Mouse (Mus musculus) limb, embryonic 10.5 days (tissue): ENCODE data around the gene Rex1bd. TPM values are rescaled to one million over a fixed set of nuclear protein-coding genes. Genes with fewer than 3 reads are reported as not detected.
"Not testable (repeated sequence)": the region's sequence is repeated elsewhere in the genome, so short reads cannot be mapped to it uniquely, and the experiment has no call there.

ENCODE experiments used
- DNase-seq: peaks from one replicate; pipeline ENCODE4 v3.0.0-alpha.2; 2017; ENCODE audit warnings: low spot score
- H3K27ac ChIP-seq: fragments of 300-500 bp; sonication (generic); 2 replicates; pipeline ENCODE4 v1.5.1; 2016; ENCODE audit warnings: mild to moderate bottlenecking
- H3K27me3 ChIP-seq: fragments of 300-500 bp; sonication (generic); 2 replicates; pipeline ENCODE4 v1.6.1; 2016; ENCODE audit warnings: low read depth, mild to moderate bottlenecking; ENCODE audit not compliant: poor library complexity, severe bottlenecking
- H3K36me3 ChIP-seq: fragments of 300-500 bp; sonication (generic); 2 replicates; pipeline ENCODE4 v1.6.1; 2016; ENCODE audit warnings: mild to moderate bottlenecking, moderate library complexity
- H3K4me1 ChIP-seq: fragments of 300-500 bp; sonication (generic); 2 replicates; pipeline ENCODE4 v1.6.1; 2016
- H3K4me3 ChIP-seq: fragments of 300-500 bp; sonication (generic); 2 replicates; pipeline ENCODE4 v1.5.1; 2016; ENCODE audit warnings: mild to moderate bottlenecking, moderate library complexity
- H3K9me3 ChIP-seq: fragments of 300-500 bp; sonication (generic); replicated peaks from 2 replicates; pipeline ENCODE4 v1.6.1; 2016; ENCODE audit warnings: mild to moderate bottlenecking
- WGBS: fragments of 180-500 bp; shearing (Covaris S2); methylation state at CpG from one replicate; pipeline ENCODE4 v1.1.7; 2016; 5-methylcytosine and 5-hydroxymethylcytosine counted together
- polyA plus RNA-seq: library from polyadenylated mRNA; unstranded; fragments of >200 nt; fragmentation: Nextera tagmentation; extraction: Ambion mirVana; gene quantifications from 2 replicates; pipeline ENCODE4 v1.2.1, GENCODE M21; 2016

Rex1bd gene
- polyA plus RNA-seq, 1 experiment from 2014 or later = 126 TPM

GRCm38 (mm10) chr8:70522592-70523403, 16.2 kb upstream of the Rex1bd start:
- peaks cover 17% of the 10 kb centered on the region for H3K36me3 ChIP-seq
- DNase-seq = peak; percentile 97
- H3K27me3 ChIP-seq = no peaks in the 10 kb centered on the region
- under 1% methylated on average over 49 of the region's 51 CpGs for WGBS
- peak overlapping the region; percentile 79 for H3K4me3 ChIP-seq
- H3K9me3 ChIP-seq = no peaks in the 10 kb centered on the region
- peaks cover 20% of the 10 kb centered on the region for H3K4me1 ChIP-seq
- H3K27ac ChIP-seq = peak overlapping the region; percentile 91

GRCm38 (mm10) chr8:70519606-70520005, 13.1 kb upstream of the Rex1bd start:
- H3K36me3 ChIP-seq = peaks cover 37% of the 10 kb centered on the region
- no peak overlapping the region for H3K4me3 ChIP-seq
- no peaks in the 10 kb centered on the region for H3K9me3 ChIP-seq
- DNase-seq = no peak
- 76% methylated on average over 2 of the region's 2 CpGs for WGBS
- H3K27me3 ChIP-seq = no peaks in the 10 kb centered on the region
- peaks cover 11% of the 10 kb centered on the region for H3K4me1 ChIP-seq
- H3K27ac ChIP-seq = no peak overlapping the region

- Histone ChIP-seq H3K9me3 (no peaks in the 10 kb centered on the region), H3K4me1 (peaks cover 11% of the 10 kb centered on the region), H3K4me3 (no peak overlapping the region), H3K27ac (no peak overlapping the region), H3K36me3 (peaks cover 42% of the 10 kb centered on the region), H3K27me3 (no peaks in the 10 kb centered on the region)
- 93% methylated on average over 6 of the region's 6 CpGs for WGBS
- DNase-seq = no peak
Measured at GRCm38 (mm10) chr8:70519043-70519442, 12.5 kb upstream of the Rex1bd start.

GRCm38 (mm10) chr8:70517940-70518643, 11.5 kb upstream of the Rex1bd start:
- 73% methylated on average over 10 of the region's 10 CpGs for WGBS
- peaks cover 52% of the 10 kb centered on the region for H3K36me3 ChIP-seq
- DNase-seq = no peak
- H3K4me1 ChIP-seq = peaks cover 11% of the 10 kb centered on the region
- no peak overlapping the region for H3K4me3 ChIP-seq
- no peaks in the 10 kb centered on the region for H3K27me3 ChIP-seq
- H3K27ac ChIP-seq = no peak overlapping the region
- H3K9me3 ChIP-seq = no peaks in the 10 kb centered on the region

GRCm38 (mm10) chr8:70513441-70513840, 6.9 kb upstream of the Rex1bd start:
- H3K4me3 ChIP-seq = no peak overlapping the region
- peaks cover 64% of the 10 kb centered on the region for H3K36me3 ChIP-seq
- H3K27me3 ChIP-seq = no peaks in the 10 kb centered on the region
- WGBS = 86% methylated on average over 2 of the region's 2 CpGs
- H3K27ac ChIP-seq = no peak overlapping the region
- DNase-seq = no peak
- H3K4me1 ChIP-seq = peaks cover 10% of the 10 kb centered on the region
- H3K9me3 ChIP-seq = no peaks in the 10 kb centered on the region

GRCm38 (mm10) chr8:70512253-70512903, 5.8 kb upstream of the Rex1bd start:
- no peaks in the 10 kb centered on the region for H3K27me3 ChIP-seq
- no peak overlapping the region for H3K4me3 ChIP-seq
- no peaks in the 10 kb centered on the region for H3K9me3 ChIP-seq
- no peak overlapping the region for H3K27ac ChIP-seq
- 93% methylated on average over 11 of the region's 11 CpGs for WGBS
- DNase-seq = no peak
- peaks cover 64% of the 10 kb centered on the region for H3K36me3 ChIP-seq
- peaks cover 11% of the 10 kb centered on the region for H3K4me1 ChIP-seq

GRCm38 (mm10) chr8:70511770-70512169, 5.2 kb upstream of the Rex1bd start:
- peaks cover 68% of the 10 kb centered on the region for H3K36me3 ChIP-seq
- H3K4me3 ChIP-seq = 0 out of 2 replicates have a peak overlapping the region, but pooled peaks have one; percentile 98
- DNase-seq = no peak
- no peaks in the 10 kb centered on the region for H3K9me3 ChIP-seq
- H3K27me3 ChIP-seq = no peaks in the 10 kb centered on the region
- H3K27ac ChIP-seq = no peak overlapping the region
- peaks cover 11% of the 10 kb centered on the region for H3K4me1 ChIP-seq
- WGBS = 94% methylated on average over 2 of the region's 2 CpGs

GRCm38 (mm10) chr8:70511174-70511573, 4.6 kb upstream of the Rex1bd start:
- H3K27me3 ChIP-seq, DNase-seq, H3K9me3 ChIP-seq: not testable (repeated sequence)
- Histone ChIP-seq H3K27ac (peak overlapping the region; percentile 97), H3K36me3 (peaks cover 62% of the 10 kb centered on the region), H3K4me1 (peaks cover 12% of the 10 kb centered on the region), H3K4me3 (peak overlapping the region; percentile 98)
- 90% methylated on average over 6 of the region's 6 CpGs for WGBS

- H3K27ac ChIP-seq = peak within 1 kb of the TSS; percentile 97
- H3K27me3 ChIP-seq = no peaks in the 10 kb centered on the region
- peak; percentile 98 for DNase-seq
- peaks cover 60% of the 10 kb centered on the region for H3K36me3 ChIP-seq
- H3K4me3 ChIP-seq = peak within 1 kb of the TSS; percentile 98
- peaks cover 20% of the 10 kb centered on the region for H3K4me1 ChIP-seq
- H3K9me3 ChIP-seq = no peaks in the 10 kb centered on the region
- 2% methylated on average over 74 of the region's 74 CpGs for WGBS
Measured at GRCm38 (mm10) chr8:70510228-70510915, 3.8 kb upstream of the Rex1bd start, which contains the start of gene Uba52. Uba52 (minus strand) TSS chr8:70510801.

GRCm38 (mm10) chr8:70509281-70509952, 2.9 kb upstream of the Rex1bd start:
- Histone ChIP-seq H3K36me3 (peaks cover 53% of the 10 kb centered on the region), H3K27me3 (no peaks in the 10 kb centered on the region; the same call in 1 of the 2 replicates), H3K4me3 (peak overlapping the region; percentile 98), H3K27ac (peak overlapping the region; percentile 97), H3K9me3 (no peaks in the 10 kb centered on the region), H3K4me1 (peaks cover 30% of the 10 kb centered on the region)
- no peak for DNase-seq
- WGBS = 11% methylated on average over 25 of the region's 25 CpGs

GRCm38 (mm10) chr8:70507027-70507393, 458 bp upstream of the Rex1bd start:
- Histone ChIP-seq H3K9me3 (no peaks in the 10 kb centered on the region), H3K4me3 (peak overlapping the region; percentile 77), H3K36me3 (peaks cover 37% of the 10 kb centered on the region), H3K27me3 (peaks cover 13% of the 10 kb centered on the region), H3K4me1 (peaks cover 54% of the 10 kb centered on the region), H3K27ac (no peak overlapping the region)
- 45% methylated on average over 5 of the region's 5 CpGs for WGBS
- no peak for DNase-seq
